Mouse (Mus musculus) duodenum, adult 2 months (tissue): ENCODE measurements around the gene Eipr1. TPM values are rescaled to one million over a fixed set of nuclear protein-coding genes. Genes with fewer than 3 reads are reported as not detected.

Experiments
- polyA plus RNA-seq: library from polyadenylated mRNA; depleted of rRNA; stranded (reverse); fragments of >200 nt; gene quantifications from 2 replicates; pipeline ENCODE4 v1.2.3, GENCODE M21; 2012; ENCODE audit warnings: low replicate concordance; rRNA removed

Eipr1 gene
- polyA plus RNA-seq, result 22.2 and 32.5 TPM in 2 replicates

GRCm38 (mm10) chr12:28751508-28752263 lies at the start of gene Eipr1:
Gene Eipr1 (plus strand): TSS chr12:28751803.

GRCm38 (mm10) chr12:28750021-28750633 lies 1.5 kb upstream of the Eipr1 start, which contains the start of gene Trappc12:
Gene Trappc12 (minus strand): TSS chr12:28750472.

Other genes with a start within 250 kb of the Eipr1 start
- gene Dcdc2c, start 199.4 kb upstream of the Eipr1 start, polyA plus RNA-seq, result not detected in 2 replicates
- gene Allc, start 169.3 kb upstream of the Eipr1 start, polyA plus RNA-seq, result not detected in 2 replicates
- gene Colec11, start 128.4 kb upstream of the Eipr1 start, polyA plus RNA-seq, result 0.17 and 0.37 TPM in 2 replicates
- 67.7 and 104 TPM in 2 replicates for gene Rps7, start 115.8 kb upstream of the Eipr1 start, polyA plus RNA-seq
- gene Rnaseh1, start 102.2 kb upstream of the Eipr1 start, polyA plus RNA-seq, result 2.6 and 4.4 TPM in 2 replicates
- gene Adi1, start 76.6 kb upstream of the Eipr1 start, polyA plus RNA-seq, result 2.1 and 3.8 TPM in 2 replicates
- 7.9 and 12.7 TPM in 2 replicates for gene Trappc12, start 1.3 kb upstream of the Eipr1 start, polyA plus RNA-seq